Mouse (Mus musculus): ENCODE data around the gene Serpini1. TPM values are rescaled to one million over a fixed set of nuclear protein-coding genes. Genes with fewer than 3 reads are reported as not detected.
"Not testable (repeated sequence)": the region's sequence is repeated elsewhere in the genome, so short reads cannot be mapped to it uniquely, and the experiment has no call there.

Serpini1 gene
- total RNA-seq, 2 experiments from 2014 or later: 297 to 308 TPM

DNA sequence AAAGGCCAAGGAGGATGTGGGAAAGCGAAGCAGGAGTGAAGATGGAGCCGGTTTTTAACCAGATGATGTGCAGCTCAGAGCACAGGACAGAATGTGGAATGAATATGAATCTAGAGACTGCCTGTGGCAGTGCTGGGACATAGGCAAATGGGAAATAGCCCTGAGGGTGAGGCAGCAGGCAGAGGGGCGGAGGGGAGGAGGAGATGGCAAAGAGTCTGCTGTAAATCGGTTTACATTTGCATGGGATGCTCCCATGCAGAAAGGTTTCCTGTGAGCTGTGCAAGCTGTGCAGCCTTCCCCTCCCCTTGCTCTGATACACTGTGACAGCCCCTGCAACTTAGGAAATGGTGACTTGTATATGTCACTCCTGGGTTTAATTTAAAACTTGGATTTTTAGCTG is 76.3 kb downstream of the Serpini1 start:
- DNase-seq (ENCODE audit: low spot score in 2 of 2): no peak

DNA sequence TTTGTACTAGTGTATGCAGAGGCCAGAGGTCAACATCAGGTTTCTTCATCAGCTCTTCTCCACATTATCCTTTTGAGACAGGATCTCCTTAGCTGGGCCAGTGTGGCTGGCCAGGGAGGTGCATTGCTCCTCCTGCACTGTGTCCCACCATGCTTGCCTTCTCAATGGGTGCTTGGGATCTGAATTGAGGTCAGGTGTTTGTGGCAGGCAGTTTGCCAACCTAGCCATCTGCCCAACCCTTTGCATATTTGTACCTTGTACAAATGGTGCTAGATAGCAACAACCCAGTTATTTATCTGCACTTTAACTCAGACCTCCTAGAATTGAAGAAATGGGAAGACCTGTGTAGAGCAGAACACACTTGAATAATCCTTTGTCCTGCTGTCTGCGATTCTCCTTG is 78.3 kb downstream of the Serpini1 start:
- DNase-seq (ENCODE audit: low spot score in 2 of 2): no peak

DNA sequence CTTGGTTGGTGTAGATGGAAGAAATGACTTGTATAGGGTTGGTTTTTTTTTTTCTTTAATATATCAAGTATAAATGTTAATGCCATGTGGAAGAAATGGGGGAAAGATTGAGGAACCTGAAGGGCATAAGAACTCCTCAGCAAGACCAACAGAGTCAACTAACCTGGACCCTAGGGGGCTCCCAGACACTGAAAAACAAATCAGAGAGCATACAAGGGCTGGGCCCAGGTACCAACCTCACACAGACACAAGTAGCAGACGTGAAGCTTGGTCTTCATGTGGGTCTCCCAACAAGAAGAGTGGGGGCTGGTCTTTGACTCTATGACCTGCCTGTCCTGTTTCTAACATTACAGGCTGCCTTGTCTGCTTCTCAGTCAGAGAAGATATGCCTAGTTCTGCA is 82.2 kb downstream of the Serpini1 start:
- DNase-seq (ENCODE audit: low spot score in 2 of 2): no peak

DNA sequence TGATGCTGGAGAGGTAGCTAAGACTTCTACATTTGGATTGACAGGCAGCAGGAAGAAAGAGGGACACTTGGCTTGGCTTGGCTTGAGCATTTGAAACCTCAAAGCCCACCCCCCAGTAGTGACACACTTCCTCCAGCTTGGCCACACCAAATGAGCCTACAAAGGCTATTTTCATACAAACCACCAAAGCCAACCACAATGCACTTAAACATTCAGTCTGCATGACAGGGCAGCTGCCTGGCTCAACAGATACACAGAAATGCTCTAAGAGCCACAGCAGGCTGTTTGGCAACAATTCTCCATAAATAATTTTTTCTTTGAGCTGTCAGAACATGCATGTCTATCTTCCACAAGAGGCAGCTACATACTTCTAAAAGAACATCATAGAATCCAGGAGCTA is 90.2 kb downstream of the Serpini1 start:
- DNase-seq (ENCODE audit: low spot score in 2 of 2): no peak

DNA sequence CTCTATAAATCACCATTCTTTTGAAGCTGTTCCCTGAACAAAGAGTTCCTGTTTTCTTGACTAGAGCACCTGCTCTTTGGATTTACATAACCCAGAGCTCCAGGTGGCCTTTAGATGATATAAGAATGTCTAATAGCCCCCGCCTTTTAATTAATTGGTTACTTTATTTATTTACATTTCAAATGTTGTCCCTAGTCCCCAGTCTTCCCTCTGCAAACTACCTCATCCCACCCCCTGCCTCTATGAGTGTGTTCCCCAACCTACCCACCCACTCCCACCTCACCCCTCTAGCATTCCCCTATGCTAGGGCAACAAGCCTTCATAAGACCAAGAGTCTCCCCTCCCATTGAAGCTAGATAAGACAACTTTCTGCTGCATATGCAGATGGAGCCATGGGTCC is 90.9 kb downstream of the Serpini1 start:
- DNase-seq (ENCODE audit: low spot score in 2 of 2): no peak

DNA sequence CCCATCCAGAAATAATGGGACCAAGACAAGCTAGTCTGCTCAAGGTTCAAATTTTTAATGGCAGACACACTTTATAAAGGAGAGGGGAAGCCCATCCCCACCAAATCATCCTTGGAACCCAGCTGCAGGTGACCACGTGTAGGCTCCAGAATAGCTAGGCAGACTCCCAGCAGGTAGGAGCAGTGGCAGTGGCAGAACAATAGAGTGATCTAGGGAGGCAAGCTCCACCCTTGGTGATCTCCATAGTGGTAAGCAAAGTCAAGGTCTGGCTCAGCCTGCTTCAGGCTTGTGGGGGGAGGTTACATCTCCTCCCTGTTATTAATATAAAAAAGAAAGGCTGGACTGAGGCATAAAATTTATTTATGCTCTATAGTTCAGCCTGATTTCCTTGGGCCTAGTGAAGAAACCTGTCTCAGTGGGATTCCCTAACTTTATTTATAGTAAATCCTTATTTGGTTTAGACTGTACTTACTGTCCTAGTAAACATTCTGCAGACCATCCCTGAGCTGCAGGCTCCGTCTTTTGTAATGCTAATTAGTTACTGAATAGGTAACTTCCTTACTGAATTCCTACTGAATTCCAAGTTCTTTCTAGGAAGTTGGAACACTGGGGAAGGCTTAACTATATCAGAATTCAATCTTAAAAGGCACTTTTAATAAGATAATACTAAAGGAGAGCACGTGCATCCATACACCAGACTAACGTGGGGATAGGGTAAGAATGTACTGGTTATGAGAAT is 93.2 kb downstream of the Serpini1 start:
- DNase-seq (ENCODE audit: low spot score in 2 of 2): not testable (repeated sequence)

DNA sequence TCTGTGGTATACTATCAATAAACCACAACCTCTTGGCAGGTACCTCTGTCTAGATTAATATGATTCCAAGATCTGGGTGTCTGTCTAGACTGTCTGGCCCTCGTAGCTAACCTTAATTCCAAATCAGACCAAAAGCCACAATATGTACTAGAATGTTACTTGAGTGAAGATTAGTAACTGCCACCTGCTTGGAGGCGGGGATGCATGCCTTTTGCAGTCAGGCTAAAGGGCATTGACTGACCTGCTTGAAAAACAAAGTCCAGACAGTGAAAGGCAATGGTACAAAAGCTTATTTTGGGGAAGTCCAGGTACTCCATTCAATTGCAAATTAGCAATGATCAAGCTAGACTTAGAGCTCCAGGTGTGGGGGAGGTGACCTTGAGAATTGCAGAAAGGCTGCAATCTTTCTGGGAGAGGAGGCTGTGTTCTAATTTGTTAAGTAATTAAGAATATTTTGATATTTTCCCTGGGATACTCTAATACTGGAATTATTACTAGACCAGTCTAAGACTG is 94.3 kb downstream of the Serpini1 start:
- DNase-seq (ENCODE audit: low spot score in 2 of 2): no peak

DNA sequence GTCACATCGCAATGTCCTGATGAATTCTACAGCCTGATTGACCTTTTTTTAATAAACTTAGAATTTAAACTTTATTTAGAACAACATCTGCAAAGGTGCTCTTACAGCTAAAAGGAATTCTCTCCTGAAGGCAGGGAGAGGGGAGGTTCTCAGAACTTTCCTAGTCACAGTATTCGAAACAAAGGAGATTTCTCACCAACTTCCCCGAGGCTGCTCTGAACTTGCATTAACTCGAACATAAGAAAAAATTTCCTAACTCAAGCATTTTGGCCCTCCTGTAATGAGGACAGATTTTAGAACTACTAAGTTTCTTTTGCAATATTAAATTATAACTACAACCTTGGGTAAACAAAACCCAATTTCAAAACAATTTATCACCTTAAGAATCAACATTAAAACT is 96.6 kb downstream of the Serpini1 start:
- not testable (repeated sequence) for DNase-seq (ENCODE audit: low spot score in 2 of 2)

DNA sequence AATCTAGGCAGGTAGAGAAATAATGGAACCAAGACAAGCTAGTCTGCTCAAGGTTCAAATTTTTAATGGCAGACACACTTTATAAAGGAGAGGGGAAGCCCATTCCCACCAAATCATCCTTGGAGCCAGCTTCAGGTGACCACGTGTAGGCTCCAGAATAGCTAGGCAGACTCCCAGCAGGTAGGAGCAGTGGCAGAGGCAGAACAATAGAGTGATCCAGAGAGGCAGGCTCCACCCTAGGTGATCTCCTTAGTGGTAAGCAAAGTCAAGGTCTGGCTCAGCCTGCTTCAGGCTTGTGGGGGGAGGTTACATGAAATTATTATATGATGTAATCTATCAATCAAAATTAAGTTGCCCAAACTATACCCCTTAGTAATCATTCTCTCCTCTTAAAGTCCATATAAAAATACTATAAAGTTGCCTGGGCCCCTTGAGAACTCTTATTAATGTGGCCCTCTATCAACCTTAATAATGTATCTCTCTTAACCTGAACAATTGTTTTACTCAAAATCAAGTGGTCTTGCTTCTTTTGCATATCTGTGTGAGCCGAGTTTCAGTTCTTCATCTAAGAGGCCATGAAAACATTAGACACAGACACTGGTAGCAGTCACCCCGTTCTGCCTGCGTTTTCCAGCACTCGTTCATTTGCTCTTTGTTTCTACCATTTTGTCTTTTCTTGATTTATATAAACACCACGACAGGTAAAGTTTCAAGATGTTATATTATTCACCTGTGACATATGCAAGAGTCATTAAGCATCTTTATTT is 98.4 kb downstream of the Serpini1 start:
- no peak for DNase-seq (ENCODE audit: low spot score in 2 of 2)

DNA sequence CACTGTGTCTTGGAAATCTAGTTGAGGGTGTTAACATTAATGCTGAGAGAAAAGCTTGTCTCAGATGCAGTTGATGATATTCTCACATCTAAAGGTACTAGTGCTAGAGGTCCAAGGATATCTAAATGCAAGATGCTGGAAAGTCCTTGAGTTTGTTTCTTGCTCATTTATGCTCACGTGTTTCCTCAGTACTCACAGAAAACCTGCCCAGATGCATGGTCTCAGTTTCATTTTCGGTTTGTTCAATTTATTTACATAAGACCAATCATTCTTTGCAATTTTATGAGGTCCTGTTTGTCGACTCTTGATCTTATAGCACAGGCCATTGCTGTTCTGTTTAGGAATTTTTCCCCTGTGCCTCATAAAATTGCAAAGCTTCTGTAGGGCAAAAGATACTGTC is 109.6 kb downstream of the Serpini1 start:
- no peak for DNase-seq (ENCODE audit: low spot score in 2 of 2)

DNA sequence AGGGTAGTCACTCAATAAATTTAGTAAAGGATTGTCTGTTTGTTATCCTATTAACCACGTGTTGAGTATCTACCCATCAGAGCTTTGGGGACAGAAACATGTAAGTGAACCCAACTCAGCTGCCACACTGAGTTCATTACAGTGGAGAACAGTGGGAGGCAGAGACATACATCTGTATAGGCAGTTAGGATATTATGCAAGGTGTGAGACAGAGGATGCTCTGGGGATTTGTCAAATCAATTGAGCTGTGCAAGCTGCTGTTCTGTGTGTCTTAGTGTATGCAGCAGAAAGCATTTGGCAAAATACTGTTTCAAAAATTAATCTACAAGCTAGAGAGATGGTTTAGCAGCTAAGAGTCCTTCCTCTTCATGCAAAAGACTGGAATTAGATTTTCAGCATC is 113.1 kb downstream of the Serpini1 start:
- DNase-seq (ENCODE audit: low spot score in 2 of 2): no peak

DNA sequence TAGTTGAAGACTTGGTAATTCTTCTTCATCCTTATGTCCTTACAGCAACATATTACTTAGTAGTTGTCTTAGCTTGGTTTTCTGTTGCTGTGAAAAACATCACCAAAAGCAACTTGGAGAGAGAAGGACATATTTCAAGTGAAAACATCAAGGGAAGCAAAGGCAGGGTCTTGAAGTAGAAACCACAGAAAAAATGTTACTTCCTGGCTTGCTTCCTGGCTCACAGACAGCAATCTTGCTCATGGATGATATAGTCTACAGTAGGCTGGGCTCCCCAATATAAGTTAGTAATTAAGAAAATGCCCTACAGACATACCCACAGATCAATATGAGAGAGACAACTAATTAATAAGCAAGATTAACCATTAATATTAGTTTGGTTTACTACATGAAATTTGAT is 125.5 kb downstream of the Serpini1 start:
- DNase-seq (ENCODE audit: low spot score in 2 of 2): no peak

DNA sequence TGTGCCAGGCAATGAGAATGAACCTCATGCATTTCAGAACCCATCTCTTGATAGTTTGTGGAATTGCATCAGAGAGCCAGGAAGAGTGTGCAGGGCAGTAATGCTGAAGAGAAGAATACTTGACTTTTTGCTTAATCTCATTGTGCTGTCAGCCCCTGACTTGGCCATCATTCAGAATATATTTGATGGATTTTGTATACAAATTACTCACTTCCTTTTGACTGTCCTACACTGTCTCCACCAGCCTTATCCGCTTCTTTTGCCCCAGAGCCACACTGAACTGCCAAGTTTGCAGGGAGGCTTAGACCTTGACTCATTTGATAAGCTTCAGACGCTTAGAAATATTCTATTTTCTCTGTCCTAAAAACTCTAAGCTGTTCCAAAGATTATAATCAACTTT is 129.4 kb downstream of the Serpini1 start:
- no peak for DNase-seq (ENCODE audit: low spot score in 2 of 2)

DNA sequence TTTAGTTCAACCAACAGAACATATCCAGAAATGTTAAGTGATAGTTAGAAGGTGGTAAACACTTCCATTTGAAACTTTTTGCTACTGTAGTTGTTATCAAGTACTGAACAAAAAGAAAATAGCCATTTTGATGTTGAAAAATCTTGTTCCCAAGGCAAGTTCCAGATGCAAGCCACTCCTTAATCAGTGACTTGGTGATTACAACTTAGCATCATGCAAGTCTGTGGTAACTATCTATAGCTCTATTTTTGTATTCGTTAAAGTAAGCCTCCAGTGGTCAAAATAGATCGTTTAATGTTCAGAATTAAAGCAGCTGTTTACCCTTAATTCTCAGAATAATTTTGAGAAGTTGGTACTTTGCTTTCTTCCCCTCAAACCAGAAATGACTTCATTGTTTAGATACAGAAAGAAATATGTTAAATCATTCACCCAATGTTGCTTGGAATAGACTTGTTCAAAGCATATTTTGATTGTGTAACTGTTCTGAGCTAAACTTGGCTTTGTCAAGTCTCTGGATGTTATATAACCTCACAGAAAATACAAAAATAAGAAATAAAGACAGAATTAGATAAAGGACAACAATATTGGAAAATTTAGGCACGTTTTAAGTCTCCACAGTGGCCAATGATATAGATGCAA is 130.0 kb downstream of the Serpini1 start:
- no peak for DNase-seq (ENCODE audit: low spot score in 2 of 2)

DNA sequence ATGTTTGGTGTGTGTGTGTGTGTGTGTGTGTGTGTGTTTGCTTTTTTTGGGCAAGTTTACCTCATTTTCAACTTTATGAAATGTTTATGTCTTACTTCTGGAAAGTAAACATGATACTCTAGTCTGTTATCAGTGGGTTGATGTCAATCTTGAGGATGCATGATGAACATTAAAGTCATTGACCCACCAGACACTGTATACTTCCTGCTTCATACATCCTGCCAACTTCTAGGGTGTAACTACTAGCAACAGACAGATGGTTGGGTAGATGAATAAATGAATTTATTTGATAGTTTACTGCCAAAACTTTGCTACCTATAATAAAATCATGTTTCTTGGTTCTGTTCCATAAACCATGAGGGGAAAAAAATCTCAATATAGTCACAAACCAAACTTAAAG is 133.0 kb downstream of the Serpini1 start:
- DNase-seq (ENCODE audit: low spot score in 2 of 2): no peak

DNA sequence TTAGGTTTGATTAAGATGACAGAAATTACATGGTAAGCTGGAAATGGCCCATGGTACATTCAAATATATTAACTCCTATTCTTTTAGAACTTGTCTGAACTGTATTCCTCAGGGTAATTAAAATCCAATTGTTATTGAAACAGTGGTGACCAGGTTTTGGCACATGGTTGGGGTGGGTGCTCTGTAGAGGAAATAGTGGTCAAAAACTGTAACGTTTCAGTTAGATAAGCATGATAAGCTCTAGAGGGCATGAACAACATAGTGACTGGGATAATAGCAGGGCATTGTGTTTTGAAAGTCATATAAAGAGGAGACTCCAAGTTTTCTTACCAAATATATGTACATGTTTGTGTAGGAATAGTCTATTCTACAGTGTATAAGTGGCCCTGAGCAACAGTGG is 134.7 kb downstream of the Serpini1 start:
- DNase-seq (ENCODE audit: low spot score in 2 of 2): no peak

Other genes with a start within 250 kb of the Serpini1 start
- gene Wdr49, start 75.4 kb upstream of the Serpini1 start, total RNA-seq (2021): under 1 TPM; 0.14 to 0.40 TPM
- 10 to 100 TPM; 57.5 to 67.3 TPM for gene Pdcd10, start 691 bp upstream of the Serpini1 start, total RNA-seq (2021)
- gene Gm29133, start 190.7 kb downstream of the Serpini1 start, total RNA-seq (2021): not detected

Measured in left cerebral cortex, adult 18-20 months (tissue).